Mouse (Mus musculus): ENCODE results near the gene Tomm6. TPM values are rescaled to one million over a fixed set of nuclear protein-coding genes. Genes with fewer than 3 reads are reported as not detected.

Gene Tomm6
- total RNA-seq, 2 experiments from 2014 or later: 225 to 243 TPM

- no peak for DNase-seq (ENCODE audit: low spot score in 2 of 2)
Observed at GRCm38 (mm10) chr17:47698156-47698555, 10.0 kb upstream of the Tomm6 start.

DNA sequence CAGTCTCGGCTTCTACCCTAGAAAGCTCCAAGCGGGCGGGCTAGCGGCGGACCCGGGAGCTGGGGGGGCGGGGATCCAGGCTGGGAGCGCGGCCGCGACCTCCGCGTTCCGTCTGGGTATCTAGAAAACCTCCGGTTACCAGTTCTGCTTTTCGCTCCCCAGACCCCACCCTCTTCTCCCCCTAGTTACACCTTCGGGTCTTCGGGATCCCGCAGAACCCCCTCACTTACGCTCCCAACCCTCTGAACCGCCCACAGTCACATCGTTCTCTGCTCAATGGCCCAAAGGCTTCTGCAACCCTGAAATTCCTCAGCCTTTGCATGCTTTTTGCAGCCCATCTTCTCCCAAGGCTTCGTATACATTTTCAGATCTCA lies 7.1 kb upstream of the Tomm6 start:
- no peak for DNase-seq (ENCODE audit: low spot score in 2 of 2)

GRCm38 (mm10) chr17:47694503-47695336 lies 6.5 kb upstream of the Tomm6 start, which contains the start of gene Prickle4:
Prickle4 (minus strand) TSS chr17:47694736.
- peak; percentile 97 for DNase-seq (ENCODE audit: low spot score in 2 of 2)

DNA sequence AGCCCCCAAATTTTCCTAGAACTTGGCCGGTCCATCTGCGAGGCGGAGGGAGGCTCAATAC lies 6.1 kb upstream of the Tomm6 start, which contains the start of gene Gm21981:
Gene Gm21981, minus strand, starts transcription at position 14 of the 61 bp plus-strand sequence.
- DNase-seq (ENCODE audit: low spot score in 2 of 2): no peak

GRCm38 (mm10) chr17:47693671-47694441 lies 5.7 kb upstream of the Tomm6 start:
- no peak for DNase-seq (ENCODE audit: low spot score in 2 of 2)

DNA sequence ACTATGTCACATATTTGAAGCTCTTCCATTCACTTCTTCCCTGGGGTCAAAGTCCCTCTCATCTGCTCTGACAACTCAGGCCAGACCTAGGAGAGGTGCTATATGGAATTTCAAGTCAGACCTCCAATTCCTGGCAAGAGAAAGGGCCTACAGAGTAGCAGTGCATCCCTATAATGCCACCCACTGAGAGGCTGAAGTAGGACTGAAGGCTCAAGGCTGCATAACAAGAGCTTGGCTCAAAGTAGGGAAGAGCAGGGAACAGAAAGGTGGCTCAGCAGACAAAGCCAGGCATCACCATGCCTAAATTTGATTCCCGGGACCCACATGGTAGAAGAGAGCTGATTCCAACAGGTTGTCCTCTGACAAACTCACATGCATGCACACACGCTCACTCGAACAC lies 3.5 kb upstream of the Tomm6 start:
- no peak for DNase-seq (ENCODE audit: low spot score in 2 of 2)

DNA sequence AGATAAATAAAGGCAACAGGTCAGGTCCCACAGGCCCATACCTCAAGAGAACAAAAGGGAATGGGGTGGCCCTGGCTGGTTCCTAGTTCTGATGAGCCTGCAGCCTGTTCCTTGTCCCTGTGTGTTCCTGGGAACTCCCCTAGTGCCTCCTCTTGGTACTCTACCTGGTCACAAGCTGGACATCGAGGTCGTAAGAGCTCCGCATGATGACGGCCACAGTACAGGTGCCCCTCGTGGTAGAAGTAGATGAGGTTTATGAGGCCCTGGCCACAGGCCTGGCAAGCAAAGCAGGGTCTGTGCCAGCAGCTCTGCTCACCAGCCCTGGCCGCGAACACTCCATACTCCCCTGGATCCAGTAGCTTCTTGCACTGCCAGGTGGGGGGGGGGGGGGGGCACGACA lies 1.7 kb upstream of the Tomm6 start:
- DNase-seq (ENCODE audit: low spot score in 2 of 2): no peak

GRCm38 (mm10) chr17:47688608-47689575 lies 706 bp upstream of the Tomm6 start, which contains the start of gene Frs3:
Frs3 (plus strand) TSS chr17:47689030.
- DNase-seq (ENCODE audit: low spot score in 2 of 2): peak; percentile 80 to 82

DNA sequence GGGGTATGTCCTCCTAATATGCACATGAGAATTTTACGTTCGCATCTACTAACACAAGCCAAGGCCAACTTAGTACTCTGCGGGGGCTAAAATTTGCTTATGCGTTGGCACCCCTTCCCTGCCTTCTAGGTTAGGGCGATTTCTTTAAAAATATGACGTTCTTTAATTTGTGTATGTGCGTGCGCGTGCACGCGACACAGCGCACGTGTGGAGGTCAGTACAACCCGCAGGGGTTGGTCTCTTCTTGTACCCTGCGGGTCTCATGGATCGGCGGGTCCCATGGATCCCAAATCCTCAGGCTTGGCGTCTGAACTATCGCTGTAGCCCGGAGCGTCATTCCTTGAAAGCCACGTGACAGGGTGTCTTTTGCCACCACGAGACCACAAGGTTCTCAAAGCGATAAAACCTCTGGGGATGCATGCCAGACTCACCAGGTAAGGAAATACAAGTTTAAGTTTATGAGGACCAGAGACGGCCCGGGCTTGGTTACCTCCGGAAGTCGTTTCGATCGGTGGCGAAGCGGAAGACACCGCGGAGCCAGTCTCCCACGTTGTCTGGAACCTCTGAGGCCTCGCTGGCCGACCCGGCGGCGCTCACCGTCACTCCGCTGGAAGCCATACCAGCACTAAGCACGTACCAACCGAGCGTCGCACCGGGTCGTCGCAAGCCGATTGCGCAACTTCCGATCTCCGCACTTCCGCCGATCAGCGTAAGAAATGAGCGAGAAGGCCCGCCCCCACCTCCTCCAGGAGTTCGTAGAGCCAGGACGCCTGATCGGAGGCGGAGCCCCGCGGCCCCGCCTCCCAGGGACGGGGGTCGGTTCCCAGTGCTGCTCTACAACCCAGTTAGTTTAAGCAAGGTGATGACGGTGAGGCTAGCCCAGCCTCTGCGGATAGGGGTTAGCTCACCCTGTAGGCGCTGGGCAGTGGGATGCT lies 510 bp downstream of the Tomm6 start:
- DNase-seq (ENCODE audit: low spot score in 2 of 2): peak; percentile 91 to 97

DNA sequence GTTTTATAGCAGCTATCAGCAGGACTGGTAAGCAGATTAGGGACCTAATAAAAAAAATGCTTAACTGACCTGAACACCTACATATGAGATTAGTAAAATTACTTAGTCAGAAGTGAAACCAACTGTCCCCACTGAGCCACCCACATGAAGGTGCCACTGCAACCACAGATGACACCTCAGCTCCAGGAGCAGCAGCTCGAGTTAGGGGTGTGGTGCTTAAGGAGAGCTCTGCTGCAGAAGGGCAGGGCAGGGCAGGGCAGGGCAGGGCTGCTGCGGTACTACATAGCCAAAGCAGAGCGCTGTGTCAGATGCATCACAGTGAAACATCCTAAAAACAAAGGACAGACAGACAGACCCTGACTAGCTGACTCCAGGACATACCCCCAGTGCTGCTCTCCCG lies 5.3 kb downstream of the Tomm6 start:
- DNase-seq (ENCODE audit: low spot score in 2 of 2): no peak

- DNase-seq (ENCODE audit: low spot score in 2 of 2): no peak
Observed at GRCm38 (mm10) chr17:47678702-47679101, 9.5 kb downstream of the Tomm6 start.

- no peak for DNase-seq (ENCODE audit: low spot score in 2 of 2)
Observed at GRCm38 (mm10) chr17:47678238-47678637, 9.9 kb downstream of the Tomm6 start.

DNA sequence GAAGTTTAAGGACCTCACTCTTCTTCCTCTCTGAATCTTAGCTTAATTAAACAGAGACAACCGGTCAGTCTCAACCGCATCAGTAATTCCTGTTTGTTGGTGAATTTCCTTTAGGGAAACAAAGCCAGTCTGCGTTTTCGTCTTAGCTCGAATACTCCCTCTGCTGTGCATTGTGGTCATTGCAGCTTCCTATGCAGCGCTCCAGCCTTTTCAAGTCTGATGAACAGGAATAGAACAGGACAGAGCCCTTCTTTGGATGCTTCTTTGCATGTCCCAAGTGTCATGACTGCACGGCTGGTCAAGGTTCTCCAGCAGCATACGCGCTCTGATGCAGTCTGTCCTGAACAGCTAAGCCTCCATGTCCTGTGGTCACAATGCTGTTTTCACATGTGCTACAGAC lies 11.6 kb downstream of the Tomm6 start:
- DNase-seq (ENCODE audit: low spot score in 2 of 2): peak; percentile 75 to 82

GRCm38 (mm10) chr17:47672311-47673111 lies 15.7 kb downstream of the Tomm6 start:
- DNase-seq (ENCODE audit: low spot score in 2 of 2): peak in 1 of 2 experiments; percentile 28

DNA sequence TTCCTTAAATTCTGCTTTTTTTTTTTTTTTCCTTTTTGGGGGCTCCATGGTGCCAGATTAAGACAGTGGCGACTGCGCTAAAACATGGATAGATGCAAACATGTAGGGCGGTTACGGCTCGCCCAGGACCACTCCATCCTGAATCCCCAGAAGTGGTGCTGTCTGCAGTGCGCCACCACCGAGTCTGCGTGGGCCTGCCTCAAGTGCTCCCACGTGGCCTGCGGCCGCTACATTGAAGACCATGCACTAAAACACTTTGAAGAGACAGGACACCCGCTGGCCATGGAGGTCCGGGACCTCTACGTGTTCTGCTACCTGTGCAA lies 16.2 kb downstream of the Tomm6 start:
- DNase-seq (ENCODE audit: low spot score in 2 of 2): no peak

- no peak for DNase-seq (ENCODE audit: low spot score in 2 of 2)
Observed at GRCm38 (mm10) chr17:47669166-47669565, 19.0 kb downstream of the Tomm6 start.

- no peak for DNase-seq (ENCODE audit: low spot score in 2 of 2)
Observed at GRCm38 (mm10) chr17:47664474-47664873, 23.7 kb downstream of the Tomm6 start.

GRCm38 (mm10) chr17:47663009-47663713 lies 25.0 kb downstream of the Tomm6 start:
- DNase-seq (ENCODE audit: low spot score in 2 of 2): no peak

GRCm38 (mm10) chr17:47658741-47659243 lies 29.4 kb downstream of the Tomm6 start:
- DNase-seq (ENCODE audit: low spot score in 2 of 2): no peak

Measured in layer of hippocampus, postnatal 14 days (tissue).